Mouse (Mus musculus) cortical plate, adult 2 months (tissue): Measurements from ENCODE around the gene Tvp23a.

Experiments
- CTCF ChIP-seq: fragments of 200-500 bp; IDR thresholded peaks from 2 replicates; pipeline ENCODE4 v1.5.1; 2011; ENCODE audit warnings: mild to moderate bottlenecking, control low read depth, low read length; ENCODE audit not compliant: insufficient read depth; ENCODE audit errors: extremely low read depth
- POLR2A ChIP-seq: fragments of 200-500 bp; IDR thresholded peaks from 2 replicates; pipeline ENCODE4 v1.6.1; 2011; ENCODE audit warnings: mild to moderate bottlenecking, low read length, control low read depth; ENCODE audit not compliant: insufficient read depth; ENCODE audit errors: extremely low read depth

DNA sequence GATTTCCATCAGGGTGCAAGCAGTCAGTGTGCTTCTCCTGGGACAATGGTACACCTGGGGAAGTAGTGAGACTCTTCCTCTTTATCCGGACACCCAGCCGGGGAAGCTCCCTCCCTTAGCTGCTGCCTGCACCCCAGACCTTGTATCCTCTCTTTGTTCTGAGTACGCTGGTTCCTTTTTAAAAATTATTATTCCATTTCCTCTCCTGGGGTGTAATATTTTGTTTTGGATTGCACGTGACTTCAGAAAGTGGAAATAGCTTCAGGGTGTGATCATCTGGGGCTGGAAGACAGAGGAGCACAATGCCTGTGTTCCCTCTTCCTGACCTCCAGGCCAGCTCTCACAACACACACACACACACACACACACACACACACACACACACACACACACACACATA is 35.2 kb upstream of the Tvp23a start:
- TF ChIP-seq CTCF (no peak), POLR2A (no peak)
